ENCODE assay signal across 25 mouse cellular contexts in the genomic region with DNA sequence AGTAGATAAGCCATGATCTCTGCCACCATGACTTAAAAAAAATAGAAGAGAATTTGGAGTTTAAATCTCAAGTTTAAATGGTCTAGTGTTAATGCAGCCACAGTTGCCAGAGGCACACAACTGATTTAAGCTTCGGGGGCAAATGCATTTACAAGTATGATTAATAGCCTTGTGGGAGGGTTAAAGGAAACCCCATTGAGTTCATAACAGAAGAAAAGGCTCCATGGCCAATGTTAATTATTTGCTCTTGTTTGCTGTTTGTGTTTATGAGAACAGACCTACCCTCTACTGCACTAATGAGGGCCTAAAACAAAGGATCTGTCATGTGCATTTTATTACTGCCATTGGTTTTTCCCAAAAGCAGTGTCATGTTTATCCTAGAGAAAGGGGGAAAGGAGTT.
"Had no signal": no experiment of that assay in that cellular context is flagged by ENCODE, and none has a peak within 500 bp of the region (broad histone marks: within the 10 kb centered on the region; RNA-seq: fewer than 3 reads in every experiment).

No protein-coding gene starts in this region.

- DNase-seq: gastrocnemius, postnatal 14 days; gastrocnemius, postnatal 36 days; heart, adult 11 months; heart, adult 2 months; heart, postnatal 14 days; heart, postnatal 36 days; kidney, adult 11 months; kidney, adult 2 months; kidney, adult 9 months; kidney, postnatal 14 days; kidney, postnatal 36 days; layer of hippocampus, adult 9-11 months; layer of hippocampus, postnatal 36 days had no signal

- H3K4me2 ChIP-seq: heart, embryonic 11.5 days; heart, embryonic 13.5 days; heart, embryonic 15.5 days; hindbrain, embryonic 13.5 days; hindbrain, embryonic 15.5 days; kidney, embryonic 15.5 days; limb, embryonic 15.5 days; liver, embryonic 12.5 days had no signal

- H3K9me3 ChIP-seq: heart, embryonic 13.5 days; heart, embryonic 15.5 days; hindbrain, embryonic 13.5 days; hindbrain, embryonic 15.5 days; kidney, embryonic 15.5 days; limb, embryonic 15.5 days; liver, embryonic 12.5 days had no signal

- H3K9ac ChIP-seq: heart, embryonic 13.5 days; heart, embryonic 15.5 days; hindbrain, embryonic 13.5 days; hindbrain, embryonic 15.5 days; kidney, embryonic 15.5 days; limb, embryonic 15.5 days; liver, embryonic 12.5 days had no signal

- H3K27me3 ChIP-seq: heart, embryonic 13.5 days; heart, embryonic 15.5 days; hindbrain, embryonic 13.5 days; hindbrain, embryonic 15.5 days; kidney, embryonic 15.5 days; limb, embryonic 15.5 days; liver, embryonic 12.5 days had no signal

- H3K4me3 ChIP-seq: heart, adult 2 months; heart, embryonic 13.5 days; heart, embryonic 15.5 days; hindbrain, embryonic 13.5 days; hindbrain, embryonic 15.5 days; kidney, embryonic 15.5 days; left cerebral cortex, adult 2 months; limb, embryonic 15.5 days; liver, embryonic 12.5 days had no signal

- H3K36me3 ChIP-seq: heart, embryonic 13.5 days; heart, embryonic 15.5 days; hindbrain, embryonic 13.5 days; hindbrain, embryonic 15.5 days; kidney, embryonic 15.5 days; limb, embryonic 15.5 days; liver, embryonic 12.5 days had no signal

- H3K4me1 ChIP-seq: hindbrain, embryonic 13.5 days; hindbrain, embryonic 15.5 days; kidney, embryonic 15.5 days; liver, embryonic 12.5 days had no signal

- ATAC-seq: hindbrain, postnatal 0 days; intestine, embryonic 16.5 days; liver, embryonic 12.5 days had no signal

- H3K27ac ChIP-seq: heart, adult 2 months; heart, embryonic 13.5 days; heart, embryonic 15.5 days; hindbrain, embryonic 13.5 days; hindbrain, embryonic 15.5 days; hindbrain, postnatal 0 days; kidney, embryonic 15.5 days; kidney, postnatal 0 days; left cerebral cortex, adult 2 months; limb, embryonic 15.5 days; liver, embryonic 12.5 days had no signal
